Mouse (Mus musculus) G1E (cell line): Measurements from ENCODE around the gene Pqbp1. TPM values are rescaled to one million over a fixed set of nuclear protein-coding genes. Genes with fewer than 3 reads are reported as not detected.
A peak's percentile ranks its signal among the peaks of the same experiment; 100 is the strongest.

Source experiments
- ATAC-seq: 2 replicates; pipeline ENCODE4 v1.8.0; 2016; ENCODE audit warnings: mild to moderate bottlenecking; ENCODE audit not compliant: insufficient number of reproducible peaks, poor library complexity, low FRiP score, severe bottlenecking; ENCODE audit errors: extremely low read depth
- DNase-seq: peaks from one replicate; pipeline ENCODE4 v3.0.0; 2012; ENCODE audit warnings: low spot score
- H3K27me3 ChIP-seq: 2 replicates; pipeline ENCODE4 v1.6.1; 2012; ENCODE audit warnings: mild to moderate bottlenecking, low read length, inconsistent platforms; ENCODE audit not compliant: insufficient read depth
- H3K36me3 ChIP-seq: replicated peaks from 2 replicates; pipeline ENCODE3; 2012; ENCODE audit warnings: mild to moderate bottlenecking, inconsistent platforms
- H3K4me1 ChIP-seq: 2 replicates; pipeline ENCODE4 v1.6.1; 2012; ENCODE audit warnings: low read depth, low read length, inconsistent platforms, mixed read lengths; ENCODE audit not compliant: insufficient read depth
- H3K4me3 ChIP-seq: 2 replicates; pipeline ENCODE4 v1.5.1; 2012; ENCODE audit warnings: low read depth, mild to moderate bottlenecking, inconsistent platforms, low read length, moderate library complexity, mixed read lengths
- H3K9me3 ChIP-seq: replicated peaks from 2 replicates; pipeline ENCODE4 v1.6.1; 2012; ENCODE audit warnings: inconsistent platforms
- CTCF ChIP-seq: IDR thresholded peaks from 2 replicates; pipeline ENCODE4 v1.5.1; 2012; ENCODE audit warnings: low read depth, low read length, inconsistent platforms, mixed read lengths
- GATA1 ChIP-seq: IDR thresholded peaks from 2 replicates; pipeline ENCODE4 v1.6.1; 2012; ENCODE audit warnings: borderline replicate concordance, low read length, inconsistent platforms, mixed read lengths
- GATA2 ChIP-seq: IDR thresholded peaks from 2 replicates; pipeline ENCODE4 v1.6.1; 2012; ENCODE audit warnings: low read depth, low read length, inconsistent platforms, borderline replicate concordance
- POLR2AphosphoS5 ChIP-seq: IDR thresholded peaks from 2 replicates; pipeline ENCODE4 v1.6.1; 2012; ENCODE audit warnings: low read depth, low read length, inconsistent platforms; ENCODE audit not compliant: insufficient replicate concordance
- TAL1 ChIP-seq: conservative IDR thresholded peaks from 2 replicates; pipeline ENCODE4 v1.6.1; 2012; ENCODE audit warnings: low read depth, low read length, inconsistent platforms, mixed read lengths
- polyA plus RNA-seq: library from polyadenylated mRNA; stranded (reverse); fragments of >175 nt; gene quantifications from 2 replicates; pipeline ENCODE4 v1.2.3, GENCODE M21; 2012
- total RNA-seq, 2 experiments: library from RNA; stranded (forward) in 1 of 2; stranded (reverse) in 1 of 2; fragments of 200-1000 nt in 1 of 2; fragments of >200 nt in 1 of 2; fragmentation: Nextera tagmentation in 1 of 2; gene quantifications; 2 replicates each; pipeline ENCODE4 v1.2.3; 2014 to 2017

Pqbp1 gene
- total and polyA plus RNA-seq, 3 experiments, result 64.3 to 152 (median 146) TPM

DNA sequence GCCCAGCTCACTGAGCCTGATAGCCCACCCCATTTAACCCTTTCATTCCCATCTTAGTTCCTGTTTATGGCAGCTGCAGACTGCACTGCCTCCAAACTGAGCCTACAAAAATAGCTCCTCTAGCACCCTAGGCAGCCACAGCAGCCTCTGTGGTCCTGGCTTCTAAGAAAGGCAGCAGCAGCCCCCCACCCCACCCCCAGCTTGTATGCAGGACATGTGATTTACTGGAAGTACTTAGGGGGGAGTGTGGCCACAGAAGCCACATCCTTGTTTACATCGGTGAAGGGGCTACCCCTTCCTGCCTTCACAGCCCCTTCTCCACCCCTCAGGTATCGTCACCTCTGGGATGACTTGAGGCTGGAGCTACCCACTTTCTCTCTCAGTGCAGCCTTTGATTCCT lies 33.7 kb downstream of the Pqbp1 start:
- H3K36me3 ChIP-seq, result peaks cover 75% of the 10 kb centered on the region
- no peaks in the 10 kb centered on the region for H3K27me3 ChIP-seq
- ATAC-seq (no peak), DNase-seq (no peak)
- H3K4me3 ChIP-seq, result no peak overlapping the region
- TF ChIP-seq CTCF (no peak), POLR2AphosphoS5 (no peak), GATA1 (no peak), TAL1 (no peak), GATA2 (no peak)
- no peaks in the 10 kb centered on the region; the same call in 1 of the 2 replicates for H3K4me1 ChIP-seq
- H3K9me3 ChIP-seq, result no peaks in the 10 kb centered on the region

- Histone ChIP-seq H3K4me3 (no peak overlapping the region), H3K36me3 (peaks cover 79% of the 10 kb centered on the region), H3K4me1 (peaks cover 2% of the 10 kb centered on the region; the same call in 1 of the 2 replicates), H3K27me3 (no peaks in the 10 kb centered on the region), H3K9me3 (no peaks in the 10 kb centered on the region)
- DNase-seq (no peak), ATAC-seq (no peak)
- TF ChIP-seq POLR2AphosphoS5 (no peak), CTCF (no peak), GATA1 (no peak), TAL1 (no peak), GATA2 (no peak)
Observed at GRCm38 (mm10) chrX:7864551-7864950, 34.5 kb downstream of the Pqbp1 start.

GRCm38 (mm10) chrX:7863181-7863580 lies 35.9 kb downstream of the Pqbp1 start:
- no peak for ATAC-seq
- H3K36me3 ChIP-seq, result peaks cover 83% of the 10 kb centered on the region
- H3K4me1 ChIP-seq, result peaks cover 8% of the 10 kb centered on the region

GRCm38 (mm10) chrX:7859191-7859753 lies 39.8 kb downstream of the Pqbp1 start:
- Histone ChIP-seq H3K36me3 (peaks cover 67% of the 10 kb centered on the region), H3K4me1 (peaks cover 8% of the 10 kb centered on the region), H3K27me3 (no peaks in the 10 kb centered on the region), H3K9me3 (no peaks in the 10 kb centered on the region), H3K4me3 (no peak overlapping the region)
- DNase-seq (peak; percentile 2), ATAC-seq (no peak)
- TF ChIP-seq POLR2AphosphoS5 (no peak), CTCF (no peak), GATA2 (no peak), TAL1 (no peak), GATA1 (no peak)

More at GRCm38 (mm10) chrX:7863181-7863580, 35.9 kb downstream of the Pqbp1 start:
- TF ChIP-seq GATA2, result no peak
- H3K4me3 ChIP-seq, result no peak overlapping the region
- H3K27me3 ChIP-seq, result no peaks in the 10 kb centered on the region
- H3K9me3 ChIP-seq, result no peaks in the 10 kb centered on the region
- no peak for DNase-seq

GRCm38 (mm10) chrX:7854578-7854977 lies 44.5 kb downstream of the Pqbp1 start:
- Histone ChIP-seq H3K9me3 (no peaks in the 10 kb centered on the region), H3K36me3 (peaks cover 67% of the 10 kb centered on the region), H3K27me3 (no peaks in the 10 kb centered on the region), H3K4me3 (no peak overlapping the region), H3K4me1 (peaks cover 6% of the 10 kb centered on the region)
- ATAC-seq, result no peak
- TF ChIP-seq TAL1 (no peak), GATA1 (no peak)
- peak; percentile 6 for DNase-seq

DNA sequence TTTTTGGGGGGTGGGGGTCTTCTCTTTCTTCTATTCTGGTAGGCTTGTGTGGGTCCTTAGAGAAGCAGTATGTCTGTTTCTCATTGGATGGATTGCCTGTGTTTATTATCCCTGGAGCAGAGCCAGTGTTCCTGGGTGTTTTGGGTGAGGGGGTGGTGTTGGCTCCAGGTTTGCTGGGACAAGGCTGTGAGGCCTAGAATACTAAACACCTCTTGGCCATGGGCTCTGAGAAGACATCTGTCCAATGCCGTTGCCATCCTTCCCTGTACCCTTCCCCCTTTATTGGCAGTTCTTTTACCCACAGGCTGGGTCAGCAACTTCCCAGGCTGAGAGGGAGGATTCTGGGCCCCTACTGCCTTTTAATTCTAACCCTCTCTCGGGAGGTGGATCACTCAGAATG lies 51.2 kb downstream of the Pqbp1 start:
- DNase-seq (no peak), ATAC-seq (no peak)
- H3K36me3 ChIP-seq, result peaks cover 77% of the 10 kb centered on the region
- TF ChIP-seq CTCF (no peak), TAL1 (no peak), POLR2AphosphoS5 (no peak), GATA1 (no peak), GATA2 (no peak)
- H3K27me3 ChIP-seq, result no peaks in the 10 kb centered on the region
- no peak overlapping the region for H3K4me3 ChIP-seq
- H3K9me3 ChIP-seq, result no peaks in the 10 kb centered on the region
- H3K4me1 ChIP-seq, result peaks cover 12% of the 10 kb centered on the region; the same call in 1 of the 2 replicates

Other genes starting within 250 kb of the Pqbp1 start
Only the 20 nearest of the 26 such genes appear.
- 25.1 and 36.1 TPM in 2 replicates for gene Wdr45, start 184.9 kb downstream of the Pqbp1 start, total RNA-seq (2014; fragmentation: Nextera tagmentation)
- gene Wdr45, start 184.9 kb downstream of the Pqbp1 start, total RNA-seq (2017), result 27.9 and 30.8 TPM in 2 replicates
- 10.8 and 11.4 TPM in 2 replicates for gene Wdr45, start 184.9 kb downstream of the Pqbp1 start, polyA plus RNA-seq
- not detected in 2 replicates for gene Gm45208, start 177.0 kb downstream of the Pqbp1 start, total RNA-seq (2014; fragmentation: Nextera tagmentation)
- 0.44 TPM in 1 of 2 replicates, not detected in the other for gene Gm45208, start 177.0 kb downstream of the Pqbp1 start, total RNA-seq (2017)
- 1.1 and 2.0 TPM in 2 replicates for gene Gm45208, start 177.0 kb downstream of the Pqbp1 start, polyA plus RNA-seq
- 22.6 and 34.0 TPM in 2 replicates for gene Praf2, start 170.8 kb downstream of the Pqbp1 start, total RNA-seq (2014; fragmentation: Nextera tagmentation)
- gene Praf2, start 170.8 kb downstream of the Pqbp1 start, total RNA-seq (2017), result 5.0 and 5.7 TPM in 2 replicates
- 10.8 and 12.0 TPM in 2 replicates for gene Praf2, start 170.8 kb downstream of the Pqbp1 start, polyA plus RNA-seq
- 1.4 and 2.3 TPM in 2 replicates for gene Ccdc120, start 148.4 kb downstream of the Pqbp1 start, total RNA-seq (2014; fragmentation: Nextera tagmentation)
- 0.70 and 0.76 TPM in 2 replicates for gene Ccdc120, start 148.4 kb downstream of the Pqbp1 start, total RNA-seq (2017)
- gene Ccdc120, start 148.4 kb downstream of the Pqbp1 start, polyA plus RNA-seq, result 10.2 and 12.2 TPM in 2 replicates
- 78.7 and 81.0 TPM in 2 replicates for gene Tfe3, start 136.7 kb downstream of the Pqbp1 start, total RNA-seq (2014; fragmentation: Nextera tagmentation)
- gene Tfe3, start 136.7 kb downstream of the Pqbp1 start, total RNA-seq (2017), result 14.1 and 17.0 TPM in 2 replicates
- 51.8 and 65.1 TPM in 2 replicates for gene Tfe3, start 136.7 kb downstream of the Pqbp1 start, polyA plus RNA-seq
- gene Gripap1, start 109.5 kb downstream of the Pqbp1 start, total RNA-seq (2014; fragmentation: Nextera tagmentation), result 77.0 and 116 TPM in 2 replicates
- 45.7 and 53.8 TPM in 2 replicates for gene Gripap1, start 109.5 kb downstream of the Pqbp1 start, total RNA-seq (2017)
- 24.6 and 30.6 TPM in 2 replicates for gene Gripap1, start 109.5 kb downstream of the Pqbp1 start, polyA plus RNA-seq
- 1.1 and 4.1 TPM in 2 replicates for gene Kcnd1, start 77.0 kb downstream of the Pqbp1 start, total RNA-seq (2014; fragmentation: Nextera tagmentation)
- 0.23 and 0.27 TPM in 2 replicates for gene Kcnd1, start 77.0 kb downstream of the Pqbp1 start, total RNA-seq (2017)
- gene Kcnd1, start 77.0 kb downstream of the Pqbp1 start, polyA plus RNA-seq, result 0.28 and 0.41 TPM in 2 replicates
- gene Otud5, start 57.9 kb downstream of the Pqbp1 start, total RNA-seq (2014; fragmentation: Nextera tagmentation), result 68.1 and 71.8 TPM in 2 replicates
- 53.3 and 53.7 TPM in 2 replicates for gene Otud5, start 57.9 kb downstream of the Pqbp1 start, total RNA-seq (2017)
- gene Otud5, start 57.9 kb downstream of the Pqbp1 start, polyA plus RNA-seq, result 84.0 and 86.5 TPM in 2 replicates
- 7.4 and 12.8 TPM in 2 replicates for gene Pim2, start 21.0 kb downstream of the Pqbp1 start, total RNA-seq (2014; fragmentation: Nextera tagmentation)
- 1.8 and 2.2 TPM in 2 replicates for gene Pim2, start 21.0 kb downstream of the Pqbp1 start, total RNA-seq (2017)
- gene Pim2, start 21.0 kb downstream of the Pqbp1 start, polyA plus RNA-seq, result 23.1 and 25.6 TPM in 2 replicates
- gene Slc35a2, start 15.2 kb downstream of the Pqbp1 start, total RNA-seq (2014; fragmentation: Nextera tagmentation), result 9.6 and 13.5 TPM in 2 replicates
- 34.0 and 39.4 TPM in 2 replicates for gene Slc35a2, start 15.2 kb downstream of the Pqbp1 start, total RNA-seq (2017)
- 75.8 and 107 TPM in 2 replicates for gene Slc35a2, start 15.2 kb downstream of the Pqbp1 start, polyA plus RNA-seq
- gene Timm17b, start 88 bp upstream of the Pqbp1 start, total RNA-seq (2014; fragmentation: Nextera tagmentation), result 195 and 197 TPM in 2 replicates
- 72.9 and 78.8 TPM in 2 replicates for gene Timm17b, start 88 bp upstream of the Pqbp1 start, total RNA-seq (2017)
- gene Timm17b, start 88 bp upstream of the Pqbp1 start, polyA plus RNA-seq, result 122 and 139 TPM in 2 replicates
- not detected in 2 replicates for gene Gm10491, start 8.6 kb upstream of the Pqbp1 start, total RNA-seq (2014; fragmentation: Nextera tagmentation)
- not detected in 2 replicates for gene Gm10491, start 8.6 kb upstream of the Pqbp1 start, total RNA-seq (2017)
- gene Gm10491, start 8.6 kb upstream of the Pqbp1 start, polyA plus RNA-seq, result not detected in 2 replicates
- not detected in 2 replicates for gene Gm10490, start 10.3 kb upstream of the Pqbp1 start, total RNA-seq (2014; fragmentation: Nextera tagmentation)
- gene Gm10490, start 10.3 kb upstream of the Pqbp1 start, total RNA-seq (2017), result 1.5 TPM in 1 of 2 replicates, not detected in the other
- not detected in 2 replicates for gene Gm10490, start 10.3 kb upstream of the Pqbp1 start, polyA plus RNA-seq
- gene Pcsk1n, start 20.6 kb upstream of the Pqbp1 start, total RNA-seq (2014; fragmentation: Nextera tagmentation), result not detected in 2 replicates
- gene Pcsk1n, start 20.6 kb upstream of the Pqbp1 start, total RNA-seq (2017), result not detected in 2 replicates
- not detected in 2 replicates for gene Pcsk1n, start 20.6 kb upstream of the Pqbp1 start, polyA plus RNA-seq
- not detected in 2 replicates for gene Eras, start 29.3 kb upstream of the Pqbp1 start, total RNA-seq (2014; fragmentation: Nextera tagmentation)
- gene Eras, start 29.3 kb upstream of the Pqbp1 start, total RNA-seq (2017), result not detected in 2 replicates
- not detected in 2 replicates for gene Eras, start 29.3 kb upstream of the Pqbp1 start, polyA plus RNA-seq
- 14.5 and 17.2 TPM in 2 replicates for gene Hdac6, start 48.6 kb upstream of the Pqbp1 start, total RNA-seq (2014; fragmentation: Nextera tagmentation)
- gene Hdac6, start 48.6 kb upstream of the Pqbp1 start, total RNA-seq (2017), result 5.5 and 8.9 TPM in 2 replicates
- gene Hdac6, start 48.6 kb upstream of the Pqbp1 start, polyA plus RNA-seq, result 6.0 and 6.5 TPM in 2 replicates
- gene Gata1, start 78.8 kb upstream of the Pqbp1 start, total RNA-seq (2014; fragmentation: Nextera tagmentation), result 93.3 and 105 TPM in 2 replicates
- 38.1 and 41.0 TPM in 2 replicates for gene Gata1, start 78.8 kb upstream of the Pqbp1 start, total RNA-seq (2017)
- 46.2 and 48.8 TPM in 2 replicates for gene Gata1, start 78.8 kb upstream of the Pqbp1 start, polyA plus RNA-seq
- gene Glod5, start 119.2 kb upstream of the Pqbp1 start, total RNA-seq (2014; fragmentation: Nextera tagmentation), result not detected in 2 replicates
- not detected in 2 replicates for gene Glod5, start 119.2 kb upstream of the Pqbp1 start, total RNA-seq (2017)
- gene Glod5, start 119.2 kb upstream of the Pqbp1 start, polyA plus RNA-seq, result not detected in 2 replicates
- gene Suv39h1, start 175.5 kb upstream of the Pqbp1 start, total RNA-seq (2014; fragmentation: Nextera tagmentation), result 64.5 and 66.6 TPM in 2 replicates
- 69.7 and 70.5 TPM in 2 replicates for gene Suv39h1, start 175.5 kb upstream of the Pqbp1 start, total RNA-seq (2017)
- 15.0 and 23.6 TPM in 2 replicates for gene Suv39h1, start 175.5 kb upstream of the Pqbp1 start, polyA plus RNA-seq
- gene Was, start 191.2 kb upstream of the Pqbp1 start, total RNA-seq (2014; fragmentation: Nextera tagmentation), result 86.1 and 101 TPM in 2 replicates
- gene Was, start 191.2 kb upstream of the Pqbp1 start, total RNA-seq (2017), result 99.6 and 105 TPM in 2 replicates
- gene Was, start 191.2 kb upstream of the Pqbp1 start, polyA plus RNA-seq, result 198 and 247 TPM in 2 replicates